Mouse (Mus musculus) CH12.LX (cell line): ENCODE measurements around the gene Casp9.

Experiments
- BHLHE40 ChIP-seq: IDR thresholded peaks from 2 replicates; pipeline ENCODE4 v1.6.1; 2011; ENCODE audit warnings: mild to moderate bottlenecking, low read depth, low read length, improper control_type of control experiment
- CHD1 ChIP-seq: IDR thresholded peaks from 2 replicates; pipeline ENCODE4 v1.6.1; 2012; ENCODE audit warnings: low read depth, low read length, improper control_type of control experiment, inconsistent platforms
- CTCF ChIP-seq, 2 experiments: IDR thresholded peaks in 1 of 2; conservative IDR thresholded peaks in 1 of 2; 2 replicates each; pipeline ENCODE4 v1.5.1; 2011 to 2012; ENCODE audit warnings: low read depth in 2 of 2, low read length in 2 of 2, improper control_type of control experiment in 1 of 2, inconsistent platforms in 1 of 2, mild to moderate bottlenecking in 1 of 2, moderate library complexity in 1 of 2
- ELF1 ChIP-seq: IDR thresholded peaks from 2 replicates; pipeline ENCODE4 v1.6.1; 2014; ENCODE audit warnings: low read depth, mild to moderate bottlenecking, inconsistent platforms, low read length, improper control_type of control experiment
- MEF2A ChIP-seq: IDR thresholded peaks from 2 replicates; pipeline ENCODE4 v1.6.1; 2014; ENCODE audit warnings: low read depth, mild to moderate bottlenecking, inconsistent platforms, low read length, improper control_type of control experiment, borderline replicate concordance
- MYC ChIP-seq: IDR thresholded peaks from 2 replicates; pipeline ENCODE4 v1.6.1; 2011; ENCODE audit warnings: low read depth, mild to moderate bottlenecking, improper control_type of control experiment, low read length
- NRF1 ChIP-seq: IDR thresholded peaks from 2 replicates; pipeline ENCODE4 v1.6.1; 2014; ENCODE audit warnings: low read depth, mild to moderate bottlenecking, inconsistent platforms, low read length, improper control_type of control experiment, moderate library complexity
- PAX5 ChIP-seq: IDR thresholded peaks from 2 replicates; pipeline ENCODE4 v1.6.1; 2012; ENCODE audit warnings: low read length, inconsistent platforms, mixed read lengths
- POLR2AphosphoS2 ChIP-seq: IDR thresholded peaks from 2 replicates; pipeline ENCODE4 v1.6.1; 2011; ENCODE audit warnings: low read depth, low read length, improper control_type of control experiment
- USF1 ChIP-seq: IDR thresholded peaks from 2 replicates; pipeline ENCODE4 v1.6.1; 2014; ENCODE audit warnings: low read depth, mild to moderate bottlenecking, inconsistent platforms, low read length, improper control_type of control experiment

- no peak for TF ChIP-seq NRF1
- TF ChIP-seq CTCF (conservative IDR thresholded peaks at IDR 0.05 in 1 of 2, IDR thresholded peaks at IDR 0.05 in 1 of 2; ENCODE audit: low read depth in 2 of 2, low read length in 2 of 2) = no peak
- no peak for TF ChIP-seq POLR2AphosphoS2
- TF ChIP-seq MEF2A = no peak
- no peak for TF ChIP-seq CHD1
- TF ChIP-seq BHLHE40 = no peak
- no peak for TF ChIP-seq USF1
- no peak for TF ChIP-seq PAX5
- TF ChIP-seq MYC = no peak
- no peak for TF ChIP-seq ELF1
Measured at GRCm38 (mm10) chr4:141787046-141787445, 6.4 kb upstream of the Casp9 start.
